Comparison of ENCODE assay signal across 16 mouse cellular contexts in the genomic region with DNA sequence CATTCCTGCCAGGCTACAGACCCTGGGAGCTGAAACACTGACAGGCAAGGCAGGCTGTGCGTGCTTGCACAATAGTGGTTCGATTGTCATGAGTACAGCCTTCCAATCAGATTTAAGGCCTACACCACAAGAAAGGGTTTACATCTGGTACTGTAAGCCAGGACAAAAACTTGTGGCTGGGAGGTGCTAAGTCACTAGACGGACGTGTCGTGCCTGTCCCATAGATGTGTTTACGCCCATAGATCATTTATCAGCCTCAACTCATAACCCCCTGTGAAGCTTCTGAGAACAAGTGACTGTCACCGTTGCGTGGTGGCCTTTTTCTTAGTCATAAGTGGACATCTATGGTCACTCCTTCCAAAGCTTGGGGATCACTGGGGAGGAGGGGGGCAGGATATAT. TPM values are rescaled to one million over a fixed set of nuclear protein-coding genes. Genes with fewer than 3 reads are reported as not detected.
DNase-seq lines count a peak whose midpoint lies in the region; ATAC-seq and TF ChIP-seq lines count a peak whose summit lies in the region.
"Had no signal": no experiment of that assay in that cellular context is flagged by ENCODE, and none has a peak within 500 bp of the region (broad histone marks: within the 10 kb centered on the region; RNA-seq: fewer than 3 reads in every experiment).

No protein-coding gene starts in this region.

- no peak for DNase-seq in spleen, adult 2 months (ENCODE audit: low read depth in 1 of 2, low spot score in 2 of 2)
- DNase-seq in spleen, adult 12 weeks (ENCODE audit: low spot score), result no peak
- peak; percentile 60 to 66 (median 65) for DNase-seq in liver, embryonic 14.5 days (ENCODE audit: low read depth in 3 of 3, low spot score in 3 of 3)
- DNase-seq in natural killer cell, adult 2 months (ENCODE audit: low spot score in 2 of 2), result peak; percentile 74 to 89
- DNase-seq in ovary, adult 18-20 months (ENCODE audit: low spot score), result no peak
- DNase-seq in heart, postnatal 25 days (ENCODE audit: low spot score), result no peak
- no peak for DNase-seq in thymus, adult 18-20 months
- DNase-seq: adrenal gland, postnatal 10 days; cerebellum, adult 8-10 months; embryo, embryonic 11 days; kidney, adult 18-20 months; kidney, postnatal 36 days; lung, adult 2 months had no signal

- no peaks in the 10 kb centered on the region for H3K27me3 ChIP-seq in spleen, adult 2 months (ENCODE audit: control insufficient read depth, insufficient read depth, low read length)
- H3K27me3 ChIP-seq in liver, embryonic 14.5 days (ENCODE audit: control insufficient read depth, insufficient read depth, low read length), result no peaks in the 10 kb centered on the region
- H3K27me3 ChIP-seq: heart, embryonic 15.5 days had no signal

- peaks cover 5% of the 10 kb centered on the region for H3K36me3 ChIP-seq in spleen, adult 2 months (ENCODE audit: control insufficient read depth, insufficient read depth, low read length)
- peaks cover 11% of the 10 kb centered on the region for H3K36me3 ChIP-seq in liver, embryonic 14.5 days (replicated peaks; ENCODE audit: control insufficient read depth, insufficient read depth, low read depth)

- intact Hi-C loops in heart, postnatal 25 days (cut with DNase I), result no loop called here

- H3K9me3 ChIP-seq in liver, embryonic 14.5 days (ENCODE audit: control insufficient read depth, low read length), result peaks cover 4% of the 10 kb centered on the region
- H3K9me3 ChIP-seq: heart, embryonic 15.5 days had no signal

- H3K27ac ChIP-seq in spleen, adult 2 months (ENCODE audit: insufficient read depth, low read length), result peak overlapping the region; percentile 32
- H3K27ac ChIP-seq in liver, embryonic 14.5 days, result peak overlapping the region; percentile 92
- H3K27ac ChIP-seq: heart, embryonic 15.5 days; macrophage had no signal

- 61% methylated on average over 8 of the region's 8 CpGs for WGBS in spleen, adult 2 months
- WGBS in liver, embryonic 14.5 days (ENCODE audit: insufficient replicate concordance), result 32% methylated on average over 8 of the region's 8 CpGs

- peak overlapping the region; percentile 68 for H3K4me2 ChIP-seq in liver, embryonic 14.5 days (ENCODE audit: low read depth)
- H3K4me2 ChIP-seq: heart, embryonic 15.5 days had no signal

- no peak for TF ChIP-seq POLR2A in spleen, adult 2 months (IDR thresholded peaks at IDR 0.05; ENCODE audit: low read depth, low read length)

- H3K4me1 ChIP-seq in spleen, adult 2 months (ENCODE audit: control insufficient read depth, insufficient read depth, insufficient read length), result peaks cover 36% of the 10 kb centered on the region; the same call in 1 of the 2 replicates
- H3K4me1 ChIP-seq in liver, embryonic 14.5 days (replicated peaks; ENCODE audit: control insufficient read depth in 2 of 2, insufficient read depth in 2 of 2, low read length in 1 of 2), result peaks cover 64 to 73% of the 10 kb centered on the region in 2 experiments

- no peak overlapping the region for H3K4me3 ChIP-seq in spleen, adult 2 months (ENCODE audit: extremely low read depth, insufficient read depth, insufficient read length)
- H3K4me3 ChIP-seq in liver, embryonic 14.5 days (ENCODE audit: insufficient read depth in 1 of 2, low read depth in 2 of 2, low read length in 2 of 2), result no peak overlapping the region; a peak in 1 of 4 replicates
- H3K4me3 ChIP-seq: heart, embryonic 15.5 days had no signal

- 0 out of 2 replicates have a peak, but pooled peaks have one; percentile 31 for TF ChIP-seq EP300 in liver, embryonic 14.5 days (IDR thresholded peaks at IDR 0.05; ENCODE audit: low read depth)

- peak; percentile 45 for ATAC-seq in erythroid progenitor cell, adult 5-6 weeks (replicated peaks; ENCODE audit: low FRiP score, poor library complexity, severe bottlenecking)
- ATAC-seq in liver, embryonic 14.5 days (ENCODE audit: insufficient read depth), result peak; percentile 34

- no peak for TF ChIP-seq CTCF in spleen, adult 2 months (IDR thresholded peaks at IDR 0.05; ENCODE audit: extremely low read depth, insufficient read depth, insufficient read length, insufficient replicate concordance)
- TF ChIP-seq CTCF in liver, embryonic 14.5 days (IDR thresholded peaks at IDR 0.05; ENCODE audit: low read depth), result no peak

- H3K9ac ChIP-seq in liver, embryonic 14.5 days (replicated peaks), result peak overlapping the region; percentile 62
- H3K9ac ChIP-seq: heart, embryonic 15.5 days had no signal

RNA-seq across cellular contexts. Expression of gene Prex1, which starts 5.3 kb away (rescaled TPM):
- 123 and 154 TPM in 2 replicates for polyA plus RNA-seq in spleen, adult 2 months (2012; rRNA removed)
- total RNA-seq in erythroid progenitor cell, adult 5-6 weeks (2015; ENCODE audit: low replicate concordance), result 24.9 and 86.4 TPM in 2 replicates
- 60.8 and 88.9 TPM in 2 replicates for total RNA-seq in erythroid progenitor cell, adult 5-6 weeks (2017; ENCODE audit: low replicate concordance)
- 10.0 and 11.2 TPM in 2 replicates for polyA plus RNA-seq in liver, embryonic 14.5 days (2012; rRNA removed)
- polyA plus RNA-seq in liver, embryonic 14.5 days (2014; fragmentation: Nextera tagmentation; extraction: Ambion mirVana), result 9.2 and 11.1 TPM in 2 replicates
- 1 to 10 TPM; 5.9 to 6.6 TPM for total RNA-seq in heart, postnatal 25 days (2021)

Comparison
In these comparisons a context has a peak if more than half of its experiments do, and no peak if none do; other contexts are left out.
1. DNase-seq: peak in liver, embryonic 14.5 days (3 of 3) and natural killer cell, adult 2 months (2 of 2); none in spleen, adult 2 months (0 of 2), spleen, adult 12 weeks (single experiment), ovary, adult 18-20 months (single experiment), heart, postnatal 25 days (single experiment) and thymus, adult 18-20 months (0 of 2).